9 mouse cellular contexts compared by ENCODE assay signal in the genomic region with DNA sequence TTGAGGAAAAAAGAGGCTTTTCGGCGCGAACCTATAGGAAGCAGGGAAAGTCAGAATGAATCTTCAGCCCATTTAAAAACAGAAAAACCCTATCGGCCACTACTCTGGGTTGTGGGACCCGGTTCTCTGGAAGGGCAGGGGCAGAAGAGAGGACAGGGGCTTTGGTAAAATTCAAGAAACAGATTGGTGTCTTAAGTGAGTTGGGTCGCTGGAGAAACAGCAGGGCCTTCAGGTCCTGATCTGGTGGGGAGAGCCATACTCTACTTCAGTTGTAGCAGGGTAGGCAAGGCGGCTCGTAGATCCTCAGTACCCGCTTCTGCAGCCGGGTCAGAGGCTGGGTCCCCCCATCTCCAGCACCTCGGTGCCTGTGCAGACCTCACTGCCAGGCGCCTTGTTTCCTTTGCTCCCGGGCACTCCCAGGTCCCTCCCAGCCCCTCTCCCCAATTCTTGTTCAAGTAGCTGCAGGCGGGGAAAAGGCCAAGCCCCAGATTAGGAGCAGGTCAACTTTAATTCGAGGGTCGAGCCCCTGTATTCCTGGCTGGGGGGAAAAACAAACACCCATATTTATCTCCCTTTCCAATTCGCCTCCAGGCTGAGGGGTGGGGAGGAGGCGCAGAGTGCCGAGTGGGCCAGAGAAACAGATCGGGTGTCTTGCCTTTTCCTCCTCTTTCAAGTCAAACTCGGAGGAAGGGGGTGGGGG. TPM values are rescaled to one million over a fixed set of nuclear protein-coding genes. Genes with fewer than 3 reads are reported as not detected.
A peak's percentile ranks its signal among the peaks of the same experiment; 100 is the strongest.
DNase-seq lines count a peak whose midpoint lies in the region; ATAC-seq lines count a peak whose summit lies in the region.
"Had no signal": no experiment of that assay in that cellular context is flagged by ENCODE, and none has a peak within 500 bp of the region (broad histone marks: within the 10 kb centered on the region; RNA-seq: fewer than 3 reads in every experiment).

No protein-coding gene starts in this region.

- H3K9me3 ChIP-seq in lung, embryonic 15.5 days = no peaks in the 10 kb centered on the region
- H3K9me3 ChIP-seq in heart, embryonic 15.5 days (replicated peaks) = no peaks in the 10 kb centered on the region
- no peaks in the 10 kb centered on the region for H3K9me3 ChIP-seq in liver, embryonic 15.5 days (replicated peaks)

- DNase-seq in lung, postnatal 14 days = no peak
- peak; percentile 28 for DNase-seq in yolk sac, embryonic 10.5 days (ENCODE audit: low spot score)
- DNase-seq in left cerebral cortex, postnatal 36 days (ENCODE audit: low spot score in 2 of 2) = no peak

- H3K27me3 ChIP-seq in lung, embryonic 15.5 days = peaks cover 15% of the 10 kb centered on the region
- no peaks in the 10 kb centered on the region for H3K27me3 ChIP-seq in heart, embryonic 15.5 days
- peaks cover 76% of the 10 kb centered on the region for H3K27me3 ChIP-seq in liver, embryonic 15.5 days

- H3K4me1 ChIP-seq in lung, embryonic 15.5 days = peaks cover 24% of the 10 kb centered on the region
- peaks cover 33% of the 10 kb centered on the region for H3K4me1 ChIP-seq in heart, embryonic 15.5 days (replicated peaks)
- H3K4me1 ChIP-seq in liver, embryonic 15.5 days (replicated peaks) = no peaks in the 10 kb centered on the region; the same call in 1 of the 2 replicates

- peak overlapping the region; percentile 75 for H3K9ac ChIP-seq in lung, embryonic 15.5 days
- peak overlapping the region; percentile 95 for H3K9ac ChIP-seq in heart, embryonic 15.5 days
- no peak overlapping the region for H3K9ac ChIP-seq in liver, embryonic 15.5 days

- intact Hi-C loops in left cerebral cortex, postnatal 36 days (cut with DNase I) = loop anchor here (5.0 to 10.0 kb wide), 3 partner anchors 549 to 1436 kb away; no protein-coding TSS in a partner anchor

- ATAC-seq in lung, embryonic 15.5 days (ENCODE audit: borderline replicate concordance, extremely low read depth, low FRiP score, low TSS enrichment) = no peak
- ATAC-seq in heart, embryonic 15.5 days (replicated peaks; ENCODE audit: insufficient number of reproducible peaks, insufficient read depth, low FRiP score, low read depth) = no peak
- ATAC-seq in liver, embryonic 15.5 days (ENCODE audit: insufficient read depth) = no peak
- no peak for ATAC-seq in erythroblast, adult 5-6 weeks (replicated peaks; ENCODE audit: low FRiP score, poor library complexity, severe bottlenecking)
- no peak for ATAC-seq in megakaryocyte, adult 5-6 weeks (ENCODE audit: poor library complexity, severe bottlenecking)

- H3K4me3 ChIP-seq in lung, embryonic 15.5 days = peak overlapping the region; percentile 67
- peak overlapping the region; percentile 89 for H3K4me3 ChIP-seq in heart, embryonic 15.5 days
- H3K4me3 ChIP-seq in liver, embryonic 15.5 days (replicated peaks) = peak overlapping the region; percentile 54

- H3K4me2 ChIP-seq in lung, embryonic 15.5 days = peak overlapping the region; percentile 79
- peak overlapping the region; percentile 81 for H3K4me2 ChIP-seq in heart, embryonic 15.5 days
- peak overlapping the region; percentile 64 for H3K4me2 ChIP-seq in liver, embryonic 15.5 days

- no peaks in the 10 kb centered on the region; the same call in 1 of the 2 replicates for H3K36me3 ChIP-seq in lung, embryonic 15.5 days
- H3K36me3 ChIP-seq in heart, embryonic 15.5 days = peaks cover 4% of the 10 kb centered on the region; the same call in 1 of the 2 replicates
- H3K36me3 ChIP-seq in liver, embryonic 15.5 days (replicated peaks) = no peaks in the 10 kb centered on the region

- H3K27ac ChIP-seq in lung, embryonic 15.5 days = peak overlapping the region; percentile 89; the same call in 1 of the 2 replicates
- H3K27ac ChIP-seq in heart, embryonic 15.5 days = peak overlapping the region; percentile 99
- H3K27ac ChIP-seq in liver, embryonic 15.5 days (replicated peaks) = no peak overlapping the region
- H3K27ac ChIP-seq: macrophage had no signal

- WGBS in lung, embryonic 15.5 days = 14% methylated on average over 21 of the region's 21 CpGs
- 15% methylated on average over 21 of the region's 21 CpGs for WGBS in heart, embryonic 15.5 days
- WGBS in liver, embryonic 15.5 days (ENCODE audit: insufficient replicate concordance) = 13% methylated on average over 21 of the region's 21 CpGs

RNA-seq across cellular contexts. Expression of a gene that starts 4.8 kb away (rescaled TPM):
- 24.4 and 25.8 TPM in 2 replicates for polyA plus RNA-seq in lung, embryonic 15.5 days (2015; fragmentation: Nextera tagmentation; extraction: Ambion mirVana)
- polyA plus RNA-seq in heart, embryonic 15.5 days (2015; fragmentation: Nextera tagmentation; extraction: Ambion mirVana) = 24.0 and 25.7 TPM in 2 replicates
- 1.4 and 2.3 TPM in 2 replicates for polyA plus RNA-seq in liver, embryonic 15.5 days (2015; fragmentation: Nextera tagmentation; extraction: Ambion mirVana)
- total RNA-seq in erythroblast, adult 5-6 weeks (2015; ENCODE audit: low replicate concordance) = 0.63 TPM in 1 of 2 replicates, not detected in the other
- not detected in 2 replicates for total RNA-seq in erythroblast, adult 5-6 weeks (2017; ENCODE audit: low replicate concordance)
- 100 to 1,000 TPM; 100 to 123 TPM for total RNA-seq in left cerebral cortex, postnatal 36 days (2021)
- total RNA-seq in megakaryocyte, adult 5-6 weeks (2015) = not detected in 2 replicates
- total RNA-seq in megakaryocyte, adult 5-6 weeks (2017) = not detected in 2 replicates
- polyA plus RNA-seq: macrophage had no signal

Comparison
In these comparisons a context has a peak if more than half of its experiments do, and no peak if none do; other contexts are left out.
1. RNA of a gene that starts 4.8 kb away (total RNA-seq): 100 to 123 TPM in left cerebral cortex, postnatal 36 days; 0.63 TPM in erythroblast, adult 5-6 weeks and not detected in megakaryocyte, adult 5-6 weeks; every median in the first group is over 10 times any median in the second.
2. Peak in every context shown above with its lines, with median percentiles within 50 percentile points of each other: H3K4me2 ChIP-seq and H3K4me3 ChIP-seq.